Mouse (Mus musculus) embryonic facial prominence, embryonic 14.5 days (tissue): Measurements from ENCODE around the gene Olfr1301. TPM values are rescaled to one million over a fixed set of nuclear protein-coding genes. Genes with fewer than 3 reads are reported as not detected.

ENCODE experiments used
- ATAC-seq: fragments of 200-750 bp; cut with Nextera tagmentation; 2 replicates; pipeline ENCODE4 v1.8.0; 2017; ENCODE audit warnings: low read depth, moderate number of reproducible peaks, moderate TSS enrichment
- DNase-seq: peaks from one replicate; pipeline ENCODE4 v3.0.0-alpha.2; 2015; ENCODE audit warnings: low spot score
- H3K27ac ChIP-seq: fragments of 300-500 bp; sonication (generic); replicated peaks from 2 replicates; pipeline ENCODE4 v1.5.1; 2014; ENCODE audit warnings: low read depth, mild to moderate bottlenecking, low read length, moderate library complexity
- H3K27me3 ChIP-seq: fragments of 300-500 bp; sonication (generic); replicated peaks from 2 replicates; pipeline ENCODE4 v1.6.1; 2014; ENCODE audit warnings: low read length; ENCODE audit not compliant: control insufficient read depth, insufficient read depth
- H3K36me3 ChIP-seq: fragments of 300-500 bp; sonication (generic); 2 replicates; pipeline ENCODE4 v1.6.1; 2014; ENCODE audit warnings: low read length, mixed read lengths; ENCODE audit not compliant: control insufficient read depth, insufficient read depth
- H3K4me1 ChIP-seq: fragments of 300-500 bp; sonication (generic); 2 replicates; pipeline ENCODE4 v1.6.1; 2014; ENCODE audit warnings: antibody characterized with exemption, low read length; ENCODE audit not compliant: control insufficient read depth, insufficient read depth
- H3K4me2 ChIP-seq: fragments of 300-500 bp; sonication (generic); 2 replicates; pipeline ENCODE4 v1.6.1; 2014; ENCODE audit warnings: low read depth, mild to moderate bottlenecking, low read length, moderate library complexity, mixed read lengths
- H3K4me3 ChIP-seq: fragments of 300-500 bp; sonication (generic); 2 replicates; pipeline ENCODE4 v1.5.1; 2014; ENCODE audit warnings: low read depth, mild to moderate bottlenecking, low read length
- H3K9ac ChIP-seq: fragments of 300-500 bp; sonication (generic); 2 replicates; pipeline ENCODE4 v1.6.1; 2014; ENCODE audit warnings: low read depth, mild to moderate bottlenecking, low read length, moderate library complexity, mixed read lengths
- H3K9me3 ChIP-seq: fragments of 300-500 bp; sonication (generic); 2 replicates; pipeline ENCODE4 v1.6.1; 2016; ENCODE audit warnings: low read length; ENCODE audit not compliant: control insufficient read depth
- WGBS: fragments of 180-500 bp; shearing (Covaris S2); extraction: QIAGEN DNeasy Blood & Tissue Kit; methylation state at CpG from one replicate; pipeline ENCODE4 v1.1.7; 2014; 5-methylcytosine and 5-hydroxymethylcytosine counted together
- polyA plus RNA-seq: library from polyadenylated mRNA; unstranded; fragments of >200 nt; fragmentation: Nextera tagmentation; extraction: Ambion mirVana; gene quantifications from 2 replicates; pipeline ENCODE4 v1.2.1, GENCODE M21; 2014

Gene Olfr1301
- not detected in 2 replicates for polyA plus RNA-seq

DNA sequence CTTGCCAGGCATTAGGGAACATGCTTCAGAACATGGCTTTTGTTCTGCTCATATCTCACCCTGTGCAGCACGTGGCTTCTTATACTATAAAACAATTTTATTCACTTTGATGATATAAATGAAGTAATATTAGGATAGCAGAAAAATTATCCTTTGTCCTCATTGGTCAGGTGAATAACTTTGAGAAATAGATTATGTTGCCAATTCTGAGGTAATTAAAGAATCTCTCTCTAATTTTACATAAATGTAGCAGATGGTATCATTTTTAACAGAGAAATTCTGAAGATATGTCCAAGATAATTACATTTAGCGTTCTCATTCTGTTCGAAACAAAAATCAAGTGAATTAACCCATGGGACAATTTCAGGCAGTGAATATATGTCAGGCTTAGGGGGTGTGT, at the start of gene Olfr1301:
Olfr1301 (plus strand) TSS at position 301 of the 400 bp plus-strand sequence.
- H3K4me3 ChIP-seq: no peak within 1 kb of the TSS
- ATAC-seq: no peak
- no peaks in the 10 kb centered on the region for H3K27me3 ChIP-seq
- no peak within 1 kb of the TSS for H3K27ac ChIP-seq
- H3K4me2 ChIP-seq: no peak within 1 kb of the TSS
- H3K9me3 ChIP-seq: no peaks in the 10 kb centered on the region
- H3K36me3 ChIP-seq: no peaks in the 10 kb centered on the region
- 83% methylated on average over 3 of the region's 3 CpGs for WGBS
- H3K4me1 ChIP-seq: no peaks in the 10 kb centered on the region
- H3K9ac ChIP-seq: no peak within 1 kb of the TSS
- no peak for DNase-seq

- H3K36me3 ChIP-seq: no peaks in the 10 kb centered on the region
- no peaks in the 10 kb centered on the region for H3K27me3 ChIP-seq
- DNase-seq (peak; percentile 5), ATAC-seq (peak; percentile 60; the same call in 1 of the 2 replicates)
- no peak overlapping the region for H3K9ac ChIP-seq
- no peak overlapping the region for H3K27ac ChIP-seq
- H3K4me1 ChIP-seq: no peaks in the 10 kb centered on the region
- no peaks in the 10 kb centered on the region for H3K9me3 ChIP-seq
- no peak overlapping the region for H3K4me3 ChIP-seq
- H3K4me2 ChIP-seq: no peak overlapping the region
These were observed 24.1 kb upstream of the Olfr1301 start for GRCm38 (mm10) chr2:111726739-111727138.

- Histone ChIP-seq H3K36me3 (no peaks in the 10 kb centered on the region), H3K27ac (no peak within 1 kb of the TSS), H3K9me3 (no peaks in the 10 kb centered on the region), H3K27me3 (no peaks in the 10 kb centered on the region), H3K4me1 (no peaks in the 10 kb centered on the region), H3K4me2 (no peak within 1 kb of the TSS), H3K4me3 (no peak within 1 kb of the TSS), H3K9ac (no peak within 1 kb of the TSS)
- WGBS: 66% methylated on average over 2 of the region's 2 CpGs
- ATAC-seq (no peak), DNase-seq (no peak)
These were observed 26.3 kb downstream of the Olfr1301 start, which contains the start of gene Olfr1302 for GRCm38 (mm10) chr2:111777129-111777528. Gene Olfr1302, plus strand, starts transcription at chr2:111777429.

Other genes starting within 250 kb of the Olfr1301 start
- gene Olfr1293-ps, start 225.8 kb upstream of the Olfr1301 start, polyA plus RNA-seq: not detected in 2 replicates
- not detected in 2 replicates for gene Olfr1294, start 210.7 kb upstream of the Olfr1301 start, polyA plus RNA-seq
- gene Olfr1295, start 181.3 kb upstream of the Olfr1301 start, polyA plus RNA-seq: 0.22 TPM in 1 of 2 replicates, not detected in the other
- gene Olfr1297, start 124.5 kb upstream of the Olfr1301 start, polyA plus RNA-seq: 0.13 and 0.37 TPM in 2 replicates
- not detected in 2 replicates for gene Olfr1298, start 101.8 kb upstream of the Olfr1301 start, polyA plus RNA-seq
- not detected in 2 replicates for gene Olfr1299, start 89.6 kb upstream of the Olfr1301 start, polyA plus RNA-seq
- 0.12 TPM in 1 of 2 replicates, not detected in the other for gene Olfr1302, start 26.4 kb downstream of the Olfr1301 start, polyA plus RNA-seq
- gene Olfr1303, start 69.3 kb downstream of the Olfr1301 start, polyA plus RNA-seq: not detected in 2 replicates
- not detected in 2 replicates for gene Olfr1305, start 126.1 kb downstream of the Olfr1301 start, polyA plus RNA-seq
- 0.11 TPM in 1 of 2 replicates, not detected in the other for gene Olfr1306, start 165.3 kb downstream of the Olfr1301 start, polyA plus RNA-seq
- gene Olfr1307, start 198.4 kb downstream of the Olfr1301 start, polyA plus RNA-seq: not detected in 2 replicates
- not detected in 2 replicates for gene Olfr1308, start 213.9 kb downstream of the Olfr1301 start, polyA plus RNA-seq
- gene Olfr1309, start 239.3 kb downstream of the Olfr1301 start, polyA plus RNA-seq: not detected in 2 replicates